Mouse (Mus musculus) R1 (cell line): ENCODE results near the gene C87436.

Experiments used
- DNase-seq: peaks from one replicate; pipeline ENCODE4 v3.0.0-alpha.2; 2018; ENCODE audit warnings: low read depth, low spot score

The C87436 gene

GRCm38 (mm10) chr6:86509866-86510200 is 71.7 kb downstream of the C87436 start:
- no peak for DNase-seq

GRCm38 (mm10) chr6:86510979-86511378 is 72.8 kb downstream of the C87436 start:
- DNase-seq = no peak

DNA sequence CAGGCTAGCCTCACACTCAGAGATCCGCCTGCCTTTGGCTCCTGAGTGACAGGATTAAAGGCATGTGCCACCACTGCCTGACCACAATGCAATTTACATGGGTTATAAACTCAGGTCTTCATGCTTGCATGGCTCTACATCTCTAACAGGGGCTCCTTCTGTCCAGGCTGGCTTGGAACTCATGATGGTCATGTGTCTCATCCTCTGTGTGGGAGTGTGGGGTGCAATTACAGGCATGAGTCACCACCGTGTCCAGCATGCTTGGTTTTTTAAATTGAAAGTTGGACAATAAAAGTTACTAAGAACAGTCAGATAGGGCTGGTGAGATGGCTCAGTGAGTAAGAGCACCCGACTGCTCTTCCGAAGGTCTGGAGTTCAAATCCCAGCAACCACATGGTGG is 75.1 kb downstream of the C87436 start:
- DNase-seq = no peak

DNA sequence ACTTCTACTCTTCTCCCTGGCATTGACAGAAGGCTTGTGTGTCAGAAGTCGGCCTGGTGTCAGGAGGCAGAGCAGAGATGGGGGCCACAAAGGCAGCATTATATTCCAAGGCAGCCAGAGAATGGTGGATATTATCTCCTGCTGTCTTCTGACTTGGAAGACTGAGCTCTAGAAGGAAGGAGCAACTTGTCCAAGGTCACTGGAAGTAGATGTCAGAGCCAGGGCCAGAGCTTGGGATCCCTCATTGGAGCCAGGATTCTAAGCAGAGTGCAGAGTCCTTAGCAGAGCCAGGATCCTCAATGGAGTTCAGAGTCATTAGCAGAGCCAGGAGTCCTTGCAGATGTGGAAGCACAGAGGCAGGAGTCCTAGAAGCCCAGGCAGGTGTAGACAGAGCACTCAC is 77.8 kb downstream of the C87436 start:
- DNase-seq = peak; percentile 76

- peak; percentile 97 for DNase-seq
Measured at GRCm38 (mm10) chr6:86519767-86520345, 81.7 kb downstream of the C87436 start.

GRCm38 (mm10) chr6:86522001-86522911 is 84.1 kb downstream of the C87436 start:
- DNase-seq = peak; percentile 41
